Comparison of ENCODE assay signal across 21 mouse cellular contexts in genomic region chr6:50521532-50522135, GRCm38 (mm10). TPM values are rescaled to one million over a fixed set of nuclear protein-coding genes. Genes with fewer than 3 reads are reported as not detected.
DNase-seq lines count a peak whose midpoint lies in the region; ATAC-seq lines count a peak whose summit lies in the region.
"Had no signal": no experiment of that assay in that cellular context is flagged by ENCODE, and none has a peak within 500 bp of the region (broad histone marks: within the 10 kb centered on the region; RNA-seq: fewer than 3 reads in every experiment).

No protein-coding gene starts in this region.

- DNase-seq in adrenal gland, adult 2 months: peak; percentile 69
- DNase-seq in adrenal gland, adult 18-20 months (ENCODE audit: low spot score in 2 of 2): no peak
- peak; percentile 87 for DNase-seq in 416B (ENCODE audit: low read depth)
- DNase-seq in adrenal gland, postnatal 36 days: peak; percentile 41 to 54
- DNase-seq in cerebellum, adult 18-20 months: no peak
- no peak for DNase-seq in kidney, postnatal 14 days
- DNase-seq: cerebellum, adult 9-10 months; cerebellum, postnatal 36 days; embryo, embryonic 11 days; gastrocnemius, postnatal 36 days; kidney, adult 9 months; kidney, postnatal 25 days; liver, embryonic 13.5 days; lung, adult 18-20 months; right cerebral cortex, postnatal 25 days had no signal

- ATAC-seq in megakaryocyte progenitor cell, adult 5-6 weeks (replicated peaks; ENCODE audit: poor library complexity): peak; percentile 72
- ATAC-seq: forebrain, embryonic 15.5 days; hindbrain, postnatal 0 days; intestine, postnatal 0 days; lung, postnatal 0 days; midbrain, embryonic 15.5 days had no signal

RNA-seq across cellular contexts. Expression of gene Cycs, which starts 44.7 kb away (rescaled TPM):
- total RNA-seq in adrenal gland, adult 2 months (2021): 10 to 100 TPM; 69.1 to 73.1 TPM
- polyA plus RNA-seq in adrenal gland, adult 2 months (2012; rRNA removed): 0.24 and 0.29 TPM in 2 replicates
- 100 to 1,000 TPM in 1 of 2 experiments, 10 to 100 TPM in 1; 57.2 to 102 TPM for total RNA-seq in adrenal gland, adult 18-20 months (2021)
- total RNA-seq in adrenal gland, postnatal 36 days (2021): 10 to 100 TPM; 49.4 to 55.5 TPM
- 111 and 140 TPM in 2 replicates for total RNA-seq in megakaryocyte progenitor cell, adult 5-6 weeks (2015)
- 135 and 142 TPM in 2 replicates for total RNA-seq in megakaryocyte progenitor cell, adult 5-6 weeks (2017)

Comparison
In these comparisons a context has a peak if more than half of its experiments do, and no peak if none do; other contexts are left out.
1. DNase-seq: peak in adrenal gland, adult 2 months (single experiment), 416B (single experiment) and adrenal gland, postnatal 36 days (2 of 2); none in adrenal gland, adult 18-20 months (0 of 2), cerebellum, adult 18-20 months (0 of 2) and kidney, postnatal 14 days (single experiment).